Mouse (Mus musculus) G1E (cell line): ENCODE measurements around the gene Flot2.
A peak's percentile ranks its signal among the peaks of the same experiment; 100 is the strongest.

Experiments used
- CTCF ChIP-seq: IDR thresholded peaks from 2 replicates; pipeline ENCODE4 v1.5.1; 2012; ENCODE audit warnings: low read depth, low read length, inconsistent platforms, mixed read lengths
- GATA1 ChIP-seq: IDR thresholded peaks from 2 replicates; pipeline ENCODE4 v1.6.1; 2012; ENCODE audit warnings: borderline replicate concordance, low read length, inconsistent platforms, mixed read lengths
- POLR2AphosphoS5 ChIP-seq: IDR thresholded peaks from 2 replicates; pipeline ENCODE4 v1.6.1; 2012; ENCODE audit warnings: low read depth, low read length, inconsistent platforms; ENCODE audit not compliant: insufficient replicate concordance
- TAL1 ChIP-seq: conservative IDR thresholded peaks from 2 replicates; pipeline ENCODE4 v1.6.1; 2012; ENCODE audit warnings: low read depth, low read length, inconsistent platforms, mixed read lengths

DNA sequence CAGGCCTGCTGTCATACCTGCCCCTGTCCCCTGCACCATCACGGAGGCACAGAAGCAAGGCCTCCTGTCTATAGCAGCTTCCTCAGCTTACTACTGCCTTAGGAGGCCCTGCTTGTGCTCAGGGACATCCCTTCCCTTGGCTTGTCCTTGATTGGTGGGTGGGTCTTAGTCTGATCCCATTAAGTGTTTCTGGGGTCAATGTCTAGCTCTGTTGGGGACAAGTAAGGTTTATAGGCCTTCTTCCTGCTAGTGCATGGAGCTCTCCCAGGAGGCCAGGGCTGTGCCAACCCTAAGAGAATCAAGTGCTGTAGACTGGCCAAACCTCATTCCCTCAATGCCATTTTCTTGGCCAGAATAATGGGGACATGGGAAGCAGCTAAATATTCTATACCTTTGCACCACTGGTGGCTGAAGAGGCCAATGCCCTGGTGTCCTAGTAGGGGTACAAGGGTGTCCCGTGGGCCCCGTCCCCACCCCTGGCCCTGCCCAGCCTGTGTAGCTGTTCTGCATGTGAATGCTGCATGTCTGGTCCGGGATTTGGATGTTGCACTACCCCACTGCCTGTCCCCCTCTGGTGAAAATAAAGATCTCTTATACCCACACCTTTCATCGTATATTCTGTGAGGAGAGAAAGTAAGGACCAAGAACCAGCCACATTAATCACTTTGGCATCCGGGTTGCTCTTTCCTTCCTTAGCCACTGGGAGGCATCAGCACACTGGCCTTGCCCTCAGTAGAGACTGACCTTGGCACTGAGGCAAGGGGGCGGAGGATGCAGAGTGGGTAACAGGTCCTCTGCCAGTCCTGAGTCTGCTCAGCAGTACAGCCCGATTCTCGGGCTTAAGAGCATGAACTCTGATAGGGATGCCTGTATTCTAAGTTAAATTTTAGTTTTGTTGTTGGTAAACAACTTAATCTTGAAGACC is 22.4 kb downstream of the Flot2 start:
- TF ChIP-seq CTCF (peak; percentile 64; the same call in 1 of the 2 replicates), GATA1 (no peak), POLR2AphosphoS5 (no peak), TAL1 (no peak)
